ENCODE assay signal across 17 mouse cellular contexts in the genomic region with DNA sequence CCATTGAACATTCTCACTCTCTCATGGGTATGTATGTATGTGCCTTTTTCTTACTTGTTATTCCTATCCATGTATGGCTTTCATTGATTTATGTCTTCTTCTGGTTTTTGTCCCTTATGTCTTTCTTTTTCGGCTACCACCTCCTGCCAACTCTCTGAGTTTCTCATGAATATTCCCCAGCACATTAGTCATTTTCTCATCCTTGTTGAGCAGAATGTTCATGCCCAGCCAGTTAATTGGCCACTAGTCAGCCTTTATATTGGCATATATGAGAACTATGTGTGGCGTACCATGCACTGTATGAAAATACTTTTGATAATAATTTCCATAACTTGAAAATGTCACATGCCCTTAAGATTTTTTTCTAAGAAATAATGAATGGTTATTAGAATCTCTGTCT. TPM values are rescaled to one million over a fixed set of nuclear protein-coding genes. Genes with fewer than 3 reads are reported as not detected.
"Had no signal": no experiment of that assay in that cellular context is flagged by ENCODE, and none has a peak within 500 bp of the region (broad histone marks: within the 10 kb centered on the region; RNA-seq: fewer than 3 reads in every experiment).

No protein-coding gene starts in this region.

- H3K9ac ChIP-seq: kidney, embryonic 15.5 days; liver, embryonic 13.5 days; lung, embryonic 14.5 days had no signal

- H3K4me3 ChIP-seq: kidney, embryonic 15.5 days; left cerebral cortex, adult 2 months; liver, embryonic 13.5 days had no signal

- H3K4me2 ChIP-seq: kidney, embryonic 15.5 days; liver, embryonic 13.5 days; lung, embryonic 14.5 days; midbrain, embryonic 11.5 days had no signal

- H3K27ac ChIP-seq: kidney, embryonic 15.5 days; left cerebral cortex, adult 2 months; liver, embryonic 13.5 days had no signal

- H3K9me3 ChIP-seq: kidney, embryonic 15.5 days; liver, embryonic 13.5 days had no signal

- DNase-seq: kidney, postnatal 10 days; kidney, postnatal 36 days; layer of hippocampus, postnatal 36 days; liver, embryonic 13.5 days; lung, embryonic 14.5 days; lung, postnatal 14 days; lung, postnatal 4 days; midbrain, embryonic 14.5 days; thymus, adult 2 months; thymus, postnatal 14 days; thymus, postnatal 4 days had no signal

- H3K4me1 ChIP-seq: kidney, embryonic 15.5 days; liver, embryonic 13.5 days had no signal

- H3K36me3 ChIP-seq: kidney, embryonic 15.5 days; liver, embryonic 13.5 days had no signal

- H3K27me3 ChIP-seq: kidney, embryonic 15.5 days; liver, embryonic 13.5 days had no signal

RNA-seq across cellular contexts. Expression of a gene that starts 56.8 kb away (rescaled TPM):
- polyA plus RNA-seq: liver, adult 2 months; liver, embryonic 13.5 days; liver, embryonic 16.5 days; spleen, adult 2 months; thymus, adult 2 months had no signal
